Mouse (Mus musculus) stomach, postnatal 0 days (tissue): ENCODE results near the gene Gpr108.

Experiments used
- CTCF ChIP-seq: IDR thresholded peaks from 2 replicates; pipeline ENCODE4 v1.5.1; 2016; ENCODE audit warnings: antibody characterized with exemption, low read depth, mild to moderate bottlenecking, moderate library complexity
- EP300 ChIP-seq: optimal IDR thresholded peaks from 2 replicates; pipeline ENCODE3; 2016; ENCODE audit warnings: antibody characterized with exemption

DNA sequence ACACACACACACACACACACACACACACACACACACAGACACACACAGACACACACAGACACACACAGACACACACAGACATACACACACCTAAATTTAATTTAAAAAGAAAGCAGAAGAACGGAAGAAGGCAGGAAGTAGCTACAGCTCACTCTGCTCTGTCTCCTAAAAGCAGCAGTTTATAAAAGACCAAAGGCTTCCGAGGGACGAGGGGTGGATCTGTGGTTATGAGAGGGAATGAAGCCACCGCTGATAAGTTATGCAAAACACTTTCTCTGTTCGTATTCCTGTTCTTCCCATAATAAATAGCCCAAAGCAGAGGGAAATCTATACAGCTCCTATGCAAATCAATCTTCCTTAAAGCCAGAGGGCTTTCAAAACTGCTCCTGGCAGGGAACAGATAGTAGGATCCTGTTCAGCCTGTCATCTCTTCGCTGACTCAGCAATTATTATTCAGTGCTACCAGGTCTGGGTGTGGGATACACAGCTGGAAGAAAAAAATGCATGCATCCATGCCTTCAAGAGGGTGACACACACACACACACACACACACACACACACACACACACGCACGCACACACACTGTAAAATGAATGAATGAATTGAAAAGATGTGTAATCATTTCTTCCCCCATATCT is 38.6 kb upstream of the Gpr108 start:
- TF ChIP-seq CTCF, result no peak
- no peak for TF ChIP-seq EP300
